Mouse (Mus musculus): ENCODE measurements at regions not wholly inside any gene's neighbourhood (a gene's known extent, or its start where the extent isn't known, plus 50 kb on each side); places are given as distances from the start of the nearest gene placed in this dataset.

DNA sequence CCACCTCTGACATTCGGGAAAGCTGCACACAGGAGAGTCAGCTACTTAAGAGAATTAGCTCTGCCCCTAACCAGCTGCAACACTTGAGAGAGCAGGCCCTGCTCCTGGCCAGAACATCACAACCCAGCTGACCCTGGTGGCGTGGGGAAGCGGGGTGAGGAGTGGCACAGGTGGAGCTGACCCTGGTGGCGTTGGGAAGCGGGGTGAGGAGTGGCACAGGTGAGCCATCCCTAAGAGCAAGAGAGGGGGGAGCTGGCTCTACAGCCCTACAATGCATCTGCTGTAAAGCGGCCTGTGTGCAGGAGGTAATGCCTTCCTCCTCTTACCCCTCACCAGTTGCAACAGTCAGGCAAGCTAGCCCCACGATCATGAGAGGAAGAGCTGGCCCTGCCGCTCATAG, 293.5 kb upstream of the N6amt1 start:
- Histone ChIP-seq H3K36me3 (ENCODE audit: control insufficient read depth, insufficient read depth) (no peaks in the 10 kb centered on the region), H3K79me2 (ENCODE audit: control insufficient read depth, insufficient read depth) (no peaks in the 10 kb centered on the region), H3K27me3 (ENCODE audit: control insufficient read depth, insufficient read depth, insufficient read length) (no peaks in the 10 kb centered on the region), H3ac (ENCODE audit: control insufficient read depth, insufficient read length) (no peak overlapping the region), H3K4me2 (ENCODE audit: low read depth) (no peak overlapping the region), H3K4me3 (no peak overlapping the region)
- TF ChIP-seq POLR2A (IDR thresholded peaks at IDR 0.05; ENCODE audit: insufficient read length, low read depth) (no peak), E2F4 (IDR thresholded peaks at IDR 0.05; ENCODE audit: insufficient read depth) (no peak), REST (IDR thresholded peaks at IDR 0.05; ENCODE audit: insufficient read depth, insufficient read length) (no peak), CEBPB (IDR thresholded peaks at IDR 0.05; ENCODE audit: insufficient read depth, poor library complexity, severe bottlenecking) (no peak), POLR2AphosphoS2 (IDR thresholded peaks at IDR 0.05; ENCODE audit: insufficient read length, low read depth) (no peak), USF1 (IDR thresholded peaks at IDR 0.05; ENCODE audit: low read depth) (no peak), SRF (IDR thresholded peaks at IDR 0.05; ENCODE audit: control insufficient read depth, insufficient read length, low read depth) (no peak), MAX (IDR thresholded peaks at IDR 0.05; ENCODE audit: low read depth) (no peak), MYOD1 (IDR thresholded peaks at IDR 0.05; ENCODE audit: control insufficient read depth in 1 of 3, insufficient read length in 2 of 3, low read depth in 2 of 3) (no peak), MYOG (IDR thresholded peaks at IDR 0.05; ENCODE audit: control insufficient read depth in 1 of 3, insufficient read depth in 1 of 3, insufficient read length in 2 of 3, low read depth in 2 of 3) (no peak), TCF3 (IDR thresholded peaks at IDR 0.05; ENCODE audit: insufficient read length, low read depth) (no peak), TCF12 (IDR thresholded peaks at IDR 0.05; ENCODE audit: insufficient read depth, poor library complexity, severe bottlenecking) (no peak)

GRCm38 (mm10) chr16:87049741-87050383, 304.1 kb upstream of the N6amt1 start:
- no peak for TF ChIP-seq MAX (IDR thresholded peaks at IDR 0.05; ENCODE audit: low read depth)
- TF ChIP-seq MYOD1 (IDR thresholded peaks at IDR 0.05; ENCODE audit: control insufficient read depth in 1 of 3, insufficient read length in 2 of 3, low read depth in 2 of 3): no peak
- no peaks in the 10 kb centered on the region for H3K36me3 ChIP-seq (ENCODE audit: control insufficient read depth, insufficient read depth)
- no peaks in the 10 kb centered on the region for H3K27me3 ChIP-seq (ENCODE audit: control insufficient read depth, insufficient read depth, insufficient read length)
- H3K4me2 ChIP-seq (ENCODE audit: low read depth): no peak overlapping the region
- no peak overlapping the region for H3K4me3 ChIP-seq
- no peaks in the 10 kb centered on the region for H3K79me2 ChIP-seq (ENCODE audit: control insufficient read depth, insufficient read depth)
- H3ac ChIP-seq (ENCODE audit: control insufficient read depth, insufficient read length): no peak overlapping the region

GRCm38 (mm10) chr16:87044773-87045561, 309.0 kb upstream of the N6amt1 start:
- TF ChIP-seq POLR2AphosphoS2 (IDR thresholded peaks at IDR 0.05; ENCODE audit: insufficient read length, low read depth) (no peak), E2F4 (IDR thresholded peaks at IDR 0.05; ENCODE audit: insufficient read depth) (no peak), CEBPB (IDR thresholded peaks at IDR 0.05; ENCODE audit: insufficient read depth, poor library complexity, severe bottlenecking) (no peak), MYOG (IDR thresholded peaks at IDR 0.05; ENCODE audit: control insufficient read depth in 1 of 3, insufficient read depth in 1 of 3, insufficient read length in 2 of 3, low read depth in 2 of 3) (no peak), MYOD1 (IDR thresholded peaks at IDR 0.05; ENCODE audit: control insufficient read depth in 1 of 3, insufficient read length in 2 of 3, low read depth in 2 of 3) (no peak), TCF3 (IDR thresholded peaks at IDR 0.05; ENCODE audit: insufficient read length, low read depth) (no peak), POLR2A (IDR thresholded peaks at IDR 0.05; ENCODE audit: insufficient read length, low read depth) (no peak), REST (IDR thresholded peaks at IDR 0.05; ENCODE audit: insufficient read depth, insufficient read length) (no peak), USF1 (IDR thresholded peaks at IDR 0.05; ENCODE audit: low read depth) (no peak), SRF (IDR thresholded peaks at IDR 0.05; ENCODE audit: control insufficient read depth, insufficient read length, low read depth) (no peak)
- Histone ChIP-seq H3ac (ENCODE audit: control insufficient read depth, insufficient read length) (no peak overlapping the region), H3K4me3 (no peak overlapping the region), H3K4me2 (ENCODE audit: low read depth) (no peak overlapping the region), H3K27me3 (ENCODE audit: control insufficient read depth, insufficient read depth, insufficient read length) (no peaks in the 10 kb centered on the region), H3K36me3 (ENCODE audit: control insufficient read depth, insufficient read depth) (no peaks in the 10 kb centered on the region), H3K79me2 (ENCODE audit: control insufficient read depth, insufficient read depth) (no peaks in the 10 kb centered on the region)

DNA sequence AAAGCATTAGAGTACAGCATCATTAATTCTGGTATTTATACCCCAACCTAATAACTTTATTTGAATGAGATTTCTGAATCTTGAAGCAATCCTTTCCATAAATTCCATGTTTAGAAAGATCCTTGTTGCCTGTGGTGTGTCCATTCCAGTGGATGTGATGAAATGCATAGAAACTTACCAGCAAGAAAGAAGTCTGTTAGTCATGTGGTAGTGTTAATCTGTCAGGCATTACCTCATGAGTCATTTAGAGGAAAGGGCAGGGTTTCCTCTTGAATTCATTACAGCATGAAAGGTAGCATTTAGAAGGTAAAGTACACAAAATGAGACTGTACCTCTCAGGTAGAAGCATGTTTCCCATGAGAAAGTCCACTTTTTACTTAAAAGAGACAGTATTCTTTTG, 310.3 kb upstream of the N6amt1 start:
- Histone ChIP-seq H3K27me3 (ENCODE audit: control insufficient read depth, insufficient read depth, insufficient read length) (no peaks in the 10 kb centered on the region), H3K4me2 (ENCODE audit: low read depth) (no peak overlapping the region), H3K4me3 (no peak overlapping the region), H3ac (ENCODE audit: control insufficient read depth, insufficient read length) (no peak overlapping the region), H3K36me3 (ENCODE audit: control insufficient read depth, insufficient read depth) (no peaks in the 10 kb centered on the region), H3K79me2 (ENCODE audit: control insufficient read depth, insufficient read depth) (no peaks in the 10 kb centered on the region)
- TF ChIP-seq MAX (IDR thresholded peaks at IDR 0.05; ENCODE audit: low read depth) (no peak), TCF12 (IDR thresholded peaks at IDR 0.05; ENCODE audit: insufficient read depth, poor library complexity, severe bottlenecking) (no peak), MYOG (IDR thresholded peaks at IDR 0.05; ENCODE audit: control insufficient read depth in 1 of 3, insufficient read depth in 1 of 3, insufficient read length in 2 of 3, low read depth in 2 of 3) (no peak), TCF3 (IDR thresholded peaks at IDR 0.05; ENCODE audit: insufficient read length, low read depth) (no peak), CEBPB (IDR thresholded peaks at IDR 0.05; ENCODE audit: insufficient read depth, poor library complexity, severe bottlenecking) (peak; percentile 93), USF1 (IDR thresholded peaks at IDR 0.05; ENCODE audit: low read depth) (peak; percentile 37)

GRCm38 (mm10) chr16:87040366-87040765, 313.6 kb upstream of the N6amt1 start:
- Histone ChIP-seq H3K36me3 (ENCODE audit: control insufficient read depth, insufficient read depth) (no peaks in the 10 kb centered on the region), H3ac (ENCODE audit: control insufficient read depth, insufficient read length) (no peak overlapping the region), H3K79me2 (ENCODE audit: control insufficient read depth, insufficient read depth) (no peaks in the 10 kb centered on the region), H3K4me3 (no peak overlapping the region), H3K4me2 (ENCODE audit: low read depth) (no peak overlapping the region), H3K27me3 (ENCODE audit: control insufficient read depth, insufficient read depth, insufficient read length) (no peaks in the 10 kb centered on the region)
- TF ChIP-seq POLR2AphosphoS2 (IDR thresholded peaks at IDR 0.05; ENCODE audit: insufficient read length, low read depth) (no peak), USF1 (IDR thresholded peaks at IDR 0.05; ENCODE audit: low read depth) (no peak), TCF3 (IDR thresholded peaks at IDR 0.05; ENCODE audit: insufficient read length, low read depth) (no peak), POLR2A (IDR thresholded peaks at IDR 0.05; ENCODE audit: insufficient read length, low read depth) (no peak), TCF12 (IDR thresholded peaks at IDR 0.05; ENCODE audit: insufficient read depth, poor library complexity, severe bottlenecking) (no peak), MYOD1 (IDR thresholded peaks at IDR 0.05; ENCODE audit: control insufficient read depth in 1 of 3, insufficient read length in 2 of 3, low read depth in 2 of 3) (no peak), MAX (IDR thresholded peaks at IDR 0.05; ENCODE audit: low read depth) (no peak)

All from myocyte (in vitro differentiated cells).